Mouse (Mus musculus) cerebellum, postnatal 25 days (tissue): ENCODE data around the gene Kntc1.

Source experiments
- DNase-seq, 2 experiments: peaks; one replicate each; pipeline ENCODE4 v3.0.0; 2021; ENCODE audit warnings: mixed read lengths in 2 of 2

Kntc1 gene

DNA sequence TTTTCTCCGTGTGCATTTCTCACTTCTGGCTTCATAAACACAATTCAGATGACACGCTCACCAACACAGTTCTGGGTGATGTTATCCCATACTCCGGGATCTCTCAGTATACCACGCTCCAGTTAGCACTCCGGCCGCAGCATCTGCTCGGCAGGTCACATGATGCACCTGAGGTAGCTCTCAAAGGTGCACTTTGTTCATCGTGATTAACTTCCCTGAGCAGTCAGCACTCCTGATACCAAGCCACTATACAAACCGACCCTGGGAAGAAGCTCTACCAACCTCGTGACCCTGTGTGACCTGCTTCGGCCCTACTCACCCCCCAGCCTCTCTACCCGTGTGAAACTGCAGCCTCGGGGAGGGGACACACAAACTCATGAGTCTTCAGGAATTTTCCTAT lies 59.6 kb downstream of the Kntc1 start:
- no peak for DNase-seq

- DNase-seq = no peak
These were observed 67.4 kb downstream of the Kntc1 start for GRCm38 (mm10) chr5:123816891-123817290.

DNA sequence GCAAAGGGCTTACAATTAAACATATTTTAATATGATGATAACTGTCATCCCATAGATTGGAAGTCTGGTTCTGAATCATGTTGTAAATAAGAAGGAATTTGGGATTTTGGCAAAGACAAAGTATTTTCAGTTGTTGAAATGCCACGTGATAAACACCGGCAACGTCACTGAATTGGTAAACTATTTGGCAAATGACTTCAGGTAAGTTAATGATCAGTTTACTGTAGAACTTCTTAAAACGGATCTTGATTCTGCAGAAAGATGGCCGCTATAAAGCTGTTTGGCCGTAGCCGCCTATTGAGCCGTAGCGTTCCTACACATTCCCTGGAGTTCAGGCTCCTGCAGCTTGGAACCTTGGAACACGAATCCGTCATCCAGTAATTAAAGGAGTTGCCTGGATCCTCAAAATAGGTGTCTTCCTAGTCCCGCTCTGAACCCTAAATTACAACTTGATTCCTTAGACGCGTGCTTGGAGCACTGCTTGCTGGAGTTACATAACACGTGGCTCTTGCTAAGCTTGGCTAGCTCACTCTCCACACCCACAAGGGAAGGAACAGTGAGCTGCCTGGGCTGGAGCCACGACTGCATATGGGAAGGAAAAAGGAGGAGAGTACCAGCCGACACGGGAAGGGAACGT lies 69.5 kb downstream of the Kntc1 start:
- DNase-seq = no peak

DNA sequence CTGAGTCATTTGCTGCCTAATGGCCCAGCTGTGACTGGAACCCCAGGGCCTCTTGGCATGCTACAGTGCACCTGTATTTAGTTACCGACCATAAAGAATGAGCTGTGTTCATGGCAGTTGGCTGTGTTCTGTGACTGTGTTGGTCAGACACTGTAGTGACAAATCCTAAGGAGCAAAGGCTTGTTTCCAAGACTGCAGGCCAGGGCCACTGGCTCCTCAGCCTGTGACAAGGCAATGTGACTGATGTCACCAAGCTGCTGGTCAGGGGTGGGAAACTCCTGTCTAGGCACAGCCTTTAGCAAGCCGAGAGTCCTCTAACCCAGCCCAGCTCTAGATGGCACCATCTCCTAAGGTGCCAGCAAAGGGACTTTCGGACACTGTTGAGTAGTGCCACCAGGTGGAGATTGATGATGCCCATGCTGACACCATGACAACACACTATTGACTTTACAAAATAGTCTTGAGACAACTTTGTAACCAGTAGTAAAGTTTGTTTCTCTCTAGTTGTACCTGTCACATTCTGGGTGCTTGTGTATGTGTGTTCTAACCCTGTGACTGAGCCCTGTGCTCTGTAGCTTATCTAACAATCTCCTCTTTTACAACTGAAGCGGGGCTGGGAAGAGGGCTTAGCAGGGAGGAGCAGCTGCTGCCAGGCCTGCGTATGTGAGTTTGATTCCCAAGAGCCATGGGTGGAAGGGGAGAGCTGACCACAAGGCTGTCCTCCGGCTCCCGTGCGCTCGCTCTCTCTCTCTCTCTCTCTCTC lies 71.2 kb downstream of the Kntc1 start:
- no peak for DNase-seq

- no peak for DNase-seq
These were observed 71.7 kb downstream of the Kntc1 start for GRCm38 (mm10) chr5:123821264-123821571.

DNA sequence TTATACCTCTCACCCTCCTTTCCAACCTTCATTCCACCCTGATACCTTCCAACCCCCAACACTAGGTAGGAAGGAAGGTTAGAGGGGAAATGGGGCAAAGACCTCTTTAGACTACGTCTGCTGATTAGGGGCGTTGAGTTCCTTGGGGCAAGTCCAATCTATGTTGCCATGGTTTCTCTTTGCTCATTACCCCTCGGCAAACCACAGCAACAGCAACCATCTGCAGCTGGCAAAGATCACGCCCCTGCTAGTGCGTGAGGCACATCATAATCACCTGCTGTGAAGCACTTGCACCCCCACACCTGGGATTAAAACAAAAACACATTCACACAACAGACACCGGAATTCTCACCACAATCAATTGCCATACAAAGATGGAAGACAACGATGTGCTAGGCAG lies 73.2 kb downstream of the Kntc1 start:
- no peak for DNase-seq

GRCm38 (mm10) chr5:123827659-123828091 lies 78.2 kb downstream of the Kntc1 start:
- DNase-seq = peak in 1 of 2 experiments; percentile 17

DNA sequence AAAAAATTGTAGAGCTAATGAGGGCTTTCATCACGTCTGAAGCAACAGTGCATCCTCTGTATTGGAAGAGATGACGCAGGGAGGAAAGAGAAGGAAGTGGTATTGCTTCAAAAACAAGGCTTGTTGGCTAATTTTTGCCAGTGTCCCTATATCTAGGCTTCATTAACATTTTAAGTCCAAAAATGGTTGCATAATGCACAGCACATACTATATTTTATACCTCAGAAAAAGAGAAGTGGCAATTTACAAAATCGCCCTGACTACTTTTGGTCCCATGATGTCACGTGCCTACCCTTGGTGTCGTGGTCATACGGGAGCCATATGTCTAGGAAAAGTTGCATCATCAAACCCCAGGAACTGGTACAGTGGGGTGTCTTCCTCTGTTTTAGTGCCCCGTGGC lies 82.8 kb downstream of the Kntc1 start:
- DNase-seq = no peak

GRCm38 (mm10) chr5:123834836-123835235 lies 85.3 kb downstream of the Kntc1 start:
- DNase-seq = no peak

DNA sequence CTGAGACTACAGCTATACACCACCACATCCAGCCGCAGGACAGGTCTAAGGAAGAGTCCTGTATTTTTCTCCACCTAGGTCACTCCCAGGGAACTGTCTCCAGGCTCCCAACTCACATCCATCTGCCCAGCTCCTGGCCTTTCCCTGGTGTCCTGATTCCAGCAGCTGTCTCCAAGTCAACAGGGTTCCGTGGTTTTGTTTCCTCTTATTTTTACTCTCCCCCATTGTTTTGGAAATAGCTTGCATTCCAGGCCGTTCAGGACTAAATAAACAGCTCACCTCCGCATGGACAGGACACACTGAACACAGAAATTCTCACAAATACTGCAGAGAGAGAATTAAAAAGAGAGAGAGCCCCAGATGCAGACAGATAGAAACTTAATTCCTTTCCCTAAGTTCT lies 87.9 kb downstream of the Kntc1 start:
- no peak for DNase-seq

GRCm38 (mm10) chr5:123842221-123842934 lies 92.9 kb downstream of the Kntc1 start:
- no peak for DNase-seq

- DNase-seq = no peak
These were observed 93.4 kb downstream of the Kntc1 start for GRCm38 (mm10) chr5:123842935-123843282.

DNA sequence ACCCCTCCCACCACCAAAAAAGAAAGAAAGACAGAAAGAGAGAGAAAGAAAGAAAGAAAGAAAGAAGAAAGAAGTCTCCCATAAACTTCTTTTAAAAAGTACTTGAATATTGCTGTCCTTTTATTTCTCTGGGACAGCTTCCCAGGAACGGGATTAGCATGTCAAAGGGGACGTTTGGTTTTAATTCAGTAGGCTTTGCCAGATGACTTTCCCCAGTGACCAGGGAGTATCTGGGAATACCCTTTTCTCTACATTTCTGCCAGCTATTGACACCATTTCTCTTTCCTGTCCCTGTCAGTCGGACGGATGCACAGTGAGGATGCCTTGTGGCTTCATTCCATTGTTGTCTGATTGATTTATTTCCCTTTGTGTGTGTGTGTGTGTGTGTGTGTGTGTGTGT lies 94.3 kb downstream of the Kntc1 start:
- no peak for DNase-seq

DNA sequence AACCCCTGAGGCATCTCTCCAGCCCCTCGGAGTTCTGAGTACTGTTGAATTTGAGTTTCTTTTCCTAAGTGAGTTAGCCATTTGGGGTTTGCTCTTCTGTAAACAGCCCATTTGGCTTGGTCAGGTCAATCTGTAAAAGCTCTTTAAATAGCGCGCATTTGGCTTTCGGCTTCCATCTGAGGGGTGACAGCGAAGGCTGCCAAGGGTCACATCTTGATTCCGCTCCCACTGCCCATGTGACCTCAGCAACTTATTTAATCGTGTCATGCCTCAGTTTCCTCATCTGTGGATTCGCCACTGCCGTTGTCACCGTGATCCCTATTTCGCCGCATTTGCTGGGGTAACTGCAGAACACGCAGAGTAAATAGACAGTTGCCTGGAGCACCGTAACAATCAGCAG lies 94.8 kb downstream of the Kntc1 start:
- DNase-seq = no peak

DNA sequence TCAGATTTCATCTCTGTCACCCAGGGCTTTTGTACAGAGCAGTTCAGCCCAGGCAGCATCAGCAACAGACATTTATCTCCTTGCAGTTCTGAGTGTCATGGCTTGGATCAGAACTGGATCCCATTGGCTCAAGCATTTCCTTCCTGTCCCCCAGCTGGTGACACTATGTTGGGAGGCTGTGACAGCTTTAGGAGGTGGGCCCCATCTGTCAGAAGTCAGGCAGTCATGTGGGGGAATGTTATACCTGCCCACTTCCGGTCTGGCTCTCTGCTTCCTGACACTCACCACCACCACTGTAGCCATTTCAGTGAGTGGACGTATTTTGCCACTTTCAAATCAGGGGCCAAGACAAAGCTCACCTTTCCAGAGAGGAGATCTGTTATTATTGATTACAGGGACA lies 101.9 kb downstream of the Kntc1 start:
- DNase-seq = no peak

DNA sequence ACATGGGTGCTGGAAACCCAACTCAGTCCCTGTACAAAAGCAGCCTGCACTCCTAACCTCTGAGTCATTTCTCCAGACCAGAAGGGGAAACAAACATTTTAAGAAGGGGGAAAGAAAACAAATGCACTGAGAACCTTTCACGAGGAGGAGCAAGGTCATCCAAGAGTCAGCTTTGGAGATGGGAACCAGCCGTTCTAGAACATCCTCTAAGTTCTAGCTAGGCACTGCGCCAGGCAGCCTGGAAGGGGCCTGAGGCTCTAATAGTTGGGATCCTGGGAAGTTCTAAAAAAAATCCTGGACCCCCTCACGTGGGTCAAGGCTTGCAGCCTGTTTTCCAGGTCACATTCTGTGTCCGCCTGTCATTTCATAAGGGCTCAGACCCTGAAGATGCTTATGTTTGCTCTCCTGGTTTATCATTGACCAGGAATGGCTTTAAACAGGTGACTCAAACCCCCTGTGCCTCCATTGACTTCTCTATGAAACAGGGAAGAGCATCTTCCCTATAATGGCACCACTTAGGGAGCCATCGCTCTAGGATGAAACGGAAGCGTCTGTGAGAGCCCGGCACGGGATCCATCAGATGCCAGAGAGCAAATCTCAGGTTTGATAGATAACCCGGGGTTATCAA lies 104.5 kb downstream of the Kntc1 start:
- no peak for DNase-seq

DNA sequence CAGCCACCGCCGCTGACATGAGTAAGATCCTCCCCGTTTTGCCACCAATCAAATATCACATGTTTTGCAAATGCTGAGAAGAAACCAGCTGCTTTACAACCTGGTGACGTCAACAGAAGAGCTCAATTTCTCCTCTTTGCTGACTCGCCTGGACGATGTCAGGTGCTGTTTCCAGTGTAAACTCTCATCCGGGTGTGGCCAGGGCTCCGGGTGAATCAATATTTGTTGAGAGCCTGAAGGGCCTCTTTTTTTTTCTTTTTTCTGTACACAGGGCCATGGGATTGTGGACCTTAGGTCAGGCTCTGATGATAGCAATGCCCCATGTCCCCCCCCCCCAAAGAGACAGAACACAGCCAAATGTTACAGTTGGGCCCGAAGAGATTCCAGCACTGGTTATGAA lies 105.0 kb downstream of the Kntc1 start:
- no peak for DNase-seq

GRCm38 (mm10) chr5:123858798-123859197 lies 109.3 kb downstream of the Kntc1 start:
- no peak for DNase-seq

DNA sequence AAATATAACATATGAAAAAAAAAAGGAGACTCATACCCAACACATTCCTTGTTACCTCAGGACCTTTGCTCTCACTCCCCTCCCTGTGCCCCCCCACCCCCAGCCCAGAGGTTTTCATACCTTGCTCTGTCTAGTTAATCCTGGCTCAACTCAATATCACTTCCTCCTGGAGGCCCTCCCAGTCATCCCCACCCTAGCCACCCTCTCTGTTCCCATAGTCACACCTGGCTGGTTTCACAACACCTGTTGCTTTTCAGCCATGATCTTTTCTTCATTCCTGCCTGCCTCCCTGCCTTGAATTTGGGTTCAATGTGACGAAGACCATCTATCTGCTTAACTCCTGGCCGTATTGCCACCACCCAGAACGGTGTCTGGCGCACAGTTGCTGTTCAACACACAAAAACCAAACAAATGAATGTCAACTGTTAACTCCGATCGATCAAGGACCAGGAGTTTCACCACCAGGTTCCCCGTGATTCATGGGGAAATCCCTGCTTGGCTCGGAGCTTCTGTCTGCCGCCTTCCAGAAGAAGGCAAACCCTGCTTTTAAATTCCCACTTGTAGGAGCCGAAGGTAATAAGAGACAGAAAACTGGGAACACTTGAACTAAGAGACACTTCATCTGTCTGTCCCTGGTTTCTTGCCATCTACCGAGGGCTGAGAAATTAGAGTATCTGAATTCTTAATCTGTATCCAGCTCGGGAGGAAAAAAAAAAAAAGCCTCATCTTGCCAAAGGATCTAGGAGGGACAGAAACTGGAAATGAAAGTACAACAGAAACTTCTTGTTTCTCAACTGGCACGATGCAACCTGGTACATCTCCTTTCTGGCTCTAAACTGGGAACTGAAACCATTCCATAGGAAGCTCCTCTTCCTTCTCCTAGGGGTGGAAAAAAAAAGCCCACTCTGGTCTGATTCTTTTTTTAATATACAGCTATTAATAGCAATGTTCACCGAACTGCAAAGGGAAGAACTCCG lies 113.1 kb downstream of the Kntc1 start:
- DNase-seq = no peak

DNA sequence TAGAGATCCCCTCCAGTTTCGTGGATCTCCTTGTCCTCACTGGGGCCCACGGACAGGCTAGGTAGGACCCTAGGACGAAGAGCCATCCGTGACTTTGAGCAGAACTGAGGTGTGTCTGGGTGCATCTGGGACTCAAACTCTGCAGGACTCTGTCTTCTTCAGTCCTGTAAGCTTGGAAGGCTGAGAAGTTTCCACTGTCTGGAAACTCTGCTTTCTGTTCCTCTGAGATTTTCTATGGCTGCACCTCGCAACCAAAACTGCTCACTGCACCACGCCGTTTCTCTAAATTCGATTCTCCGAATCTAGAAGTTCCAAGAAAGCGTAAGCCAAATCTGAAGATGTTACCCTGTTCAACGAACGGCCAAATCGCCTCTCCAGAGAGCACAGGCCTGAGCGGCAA lies 114.4 kb downstream of the Kntc1 start:
- DNase-seq = no peak

- no peak for DNase-seq
These were observed 115.8 kb downstream of the Kntc1 start, which contains the start of gene Hcar2 for GRCm38 (mm10) chr5:123865365-123865764. Gene Hcar2 (minus strand): TSS chr5:123865499.

- DNase-seq = no peak
These were observed 116.9 kb downstream of the Kntc1 start for GRCm38 (mm10) chr5:123866457-123866856.
